Mouse (Mus musculus): ENCODE measurements around the gene Zwilch. TPM values are rescaled to one million over a fixed set of nuclear protein-coding genes. Genes with fewer than 3 reads are reported as not detected.

Zwilch gene
- polyA plus RNA-seq, 1 experiment from 2014 or later: 24.3 TPM

DNA sequence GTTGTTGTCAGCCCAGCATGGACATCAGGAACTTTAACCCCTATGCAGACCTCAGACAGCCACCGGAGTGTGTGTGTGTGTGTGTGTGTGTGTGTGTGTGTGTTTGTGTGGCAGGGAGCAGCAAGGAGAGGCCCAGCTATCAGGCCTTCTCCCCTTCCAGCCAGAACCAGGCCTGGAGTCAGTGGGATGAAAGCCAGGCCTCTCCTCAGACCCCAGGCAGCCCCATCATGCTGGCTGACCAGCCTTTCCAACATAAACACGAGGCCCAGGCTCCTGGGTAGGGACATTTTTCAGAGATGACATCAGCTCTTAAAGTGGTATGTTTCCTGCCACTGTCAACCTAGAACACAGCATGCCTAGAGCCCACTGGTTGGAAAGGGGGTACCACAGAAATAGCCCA lies 58.3 kb downstream of the Zwilch start:
- no peaks in the 10 kb centered on the region for H3K36me3 ChIP-seq (ENCODE audit: control insufficient read depth, insufficient read depth, low read length)
- H3K27ac ChIP-seq (ENCODE audit: low read depth, low read length): peak overlapping the region; percentile 77
- WGBS (ENCODE audit: insufficient replicate concordance): 17% methylated on average over 2 of the region's 2 CpGs
- no peak overlapping the region for H3K4me3 ChIP-seq (ENCODE audit: low read depth, low read length)
- H3K27me3 ChIP-seq (ENCODE audit: control insufficient read depth, insufficient read depth, low read length): no peaks in the 10 kb centered on the region
- H3K9ac ChIP-seq (ENCODE audit: low read depth, low read length): peak overlapping the region; percentile 0; the same call in 1 of the 2 replicates
- peaks cover 13% of the 10 kb centered on the region for H3K4me1 ChIP-seq (ENCODE audit: control insufficient read depth, insufficient read depth, low read length)
- H3K4me2 ChIP-seq: no peak overlapping the region
- peak; percentile 49 for ATAC-seq (replicated peaks; ENCODE audit: insufficient number of reproducible peaks, low FRiP score, low TSS enrichment)
- no peaks in the 10 kb centered on the region for H3K9me3 ChIP-seq (replicated peaks; ENCODE audit: control insufficient read depth, low read length)

DNA sequence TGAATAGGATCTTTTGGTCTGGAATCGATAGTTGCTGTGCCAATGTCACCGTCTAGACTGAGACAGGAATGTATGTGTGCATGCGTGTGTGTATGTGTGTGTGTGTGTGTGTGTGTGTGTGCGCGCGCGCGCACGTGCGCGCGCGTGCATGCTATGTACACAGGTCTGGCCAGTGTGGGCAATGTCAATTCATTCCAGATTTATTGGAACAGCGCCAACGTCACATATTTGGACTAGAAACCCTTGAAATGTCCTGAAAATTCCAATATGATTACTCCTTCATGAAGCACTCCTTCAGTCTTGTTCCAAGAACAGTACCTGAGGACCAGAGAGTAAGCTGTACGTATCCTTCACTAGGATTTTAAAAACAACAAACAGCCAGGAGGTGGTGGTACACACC lies 62.4 kb downstream of the Zwilch start:
- ATAC-seq (replicated peaks; ENCODE audit: insufficient number of reproducible peaks, low FRiP score, low TSS enrichment): no peak
- no peak overlapping the region for H3K27ac ChIP-seq (ENCODE audit: low read depth, low read length)
- no peak overlapping the region for H3K9ac ChIP-seq (ENCODE audit: low read depth, low read length)
- H3K36me3 ChIP-seq (ENCODE audit: control insufficient read depth, insufficient read depth, low read length): no peaks in the 10 kb centered on the region
- whole genome bisulfite sequencing (ENCODE audit: insufficient replicate concordance): 94% methylated on average over 16 of the region's 16 CpGs
- peaks cover 10% of the 10 kb centered on the region for H3K4me1 ChIP-seq (ENCODE audit: control insufficient read depth, insufficient read depth, low read length)
- H3K4me3 ChIP-seq (ENCODE audit: low read depth, low read length): no peak overlapping the region
- no peaks in the 10 kb centered on the region for H3K9me3 ChIP-seq (replicated peaks; ENCODE audit: control insufficient read depth, low read length)
- H3K4me2 ChIP-seq: no peak overlapping the region
- no peaks in the 10 kb centered on the region for H3K27me3 ChIP-seq (ENCODE audit: control insufficient read depth, insufficient read depth, low read length)

GRCm38 (mm10) chr9:64105301-64105700 lies 67.6 kb downstream of the Zwilch start:
- Histone ChIP-seq H3K27me3 (ENCODE audit: control insufficient read depth, insufficient read depth, low read length) (no peaks in the 10 kb centered on the region), H3K9me3 (replicated peaks; ENCODE audit: control insufficient read depth, low read length) (no peaks in the 10 kb centered on the region), H3K36me3 (ENCODE audit: control insufficient read depth, insufficient read depth, low read length) (no peaks in the 10 kb centered on the region), H3K9ac (ENCODE audit: low read depth, low read length) (no peak overlapping the region), H3K4me3 (ENCODE audit: low read depth, low read length) (no peak overlapping the region), H3K4me1 (ENCODE audit: control insufficient read depth, insufficient read depth, low read length) (peaks cover 1% of the 10 kb centered on the region; the same call in 1 of the 2 replicates), H3K4me2 (no peak overlapping the region), H3K27ac (ENCODE audit: low read depth, low read length) (no peak overlapping the region)
- ATAC-seq (replicated peaks; ENCODE audit: insufficient number of reproducible peaks, low FRiP score, low TSS enrichment): no peak
- WGBS (ENCODE audit: insufficient replicate concordance): 68% methylated on average over 6 of the region's 6 CpGs

- Histone ChIP-seq H3K27ac (ENCODE audit: low read depth, low read length) (no peak overlapping the region), H3K4me1 (ENCODE audit: control insufficient read depth, insufficient read depth, low read length) (peaks cover 5% of the 10 kb centered on the region; the same call in 1 of the 2 replicates), H3K27me3 (ENCODE audit: control insufficient read depth, insufficient read depth, low read length) (no peaks in the 10 kb centered on the region), H3K9ac (ENCODE audit: low read depth, low read length) (no peak overlapping the region), H3K4me3 (ENCODE audit: low read depth, low read length) (no peak overlapping the region), H3K9me3 (replicated peaks; ENCODE audit: control insufficient read depth, low read length) (no peaks in the 10 kb centered on the region), H3K36me3 (ENCODE audit: control insufficient read depth, insufficient read depth, low read length) (no peaks in the 10 kb centered on the region), H3K4me2 (no peak overlapping the region)
- WGBS (ENCODE audit: insufficient replicate concordance): under 1% methylated on average over 4 of the region's 4 CpGs
- ATAC-seq (replicated peaks; ENCODE audit: insufficient number of reproducible peaks, low FRiP score, low TSS enrichment): no peak
Observed at GRCm38 (mm10) chr9:64100442-64100841, 72.5 kb downstream of the Zwilch start.

- ATAC-seq (replicated peaks; ENCODE audit: insufficient number of reproducible peaks, low FRiP score, low TSS enrichment): no peak
- Histone ChIP-seq H3K4me3 (ENCODE audit: low read depth, low read length) (no peak overlapping the region), H3K27ac (ENCODE audit: low read depth, low read length) (no peak overlapping the region), H3K4me2 (no peak overlapping the region), H3K27me3 (ENCODE audit: control insufficient read depth, insufficient read depth, low read length) (no peaks in the 10 kb centered on the region), H3K36me3 (ENCODE audit: control insufficient read depth, insufficient read depth, low read length) (no peaks in the 10 kb centered on the region), H3K9ac (ENCODE audit: low read depth, low read length) (no peak overlapping the region), H3K4me1 (ENCODE audit: control insufficient read depth, insufficient read depth, low read length) (peaks cover 18% of the 10 kb centered on the region), H3K9me3 (replicated peaks; ENCODE audit: control insufficient read depth, low read length) (no peaks in the 10 kb centered on the region)
- 62% methylated on average over 4 of the region's 4 CpGs for WGBS (ENCODE audit: insufficient replicate concordance)
Observed at GRCm38 (mm10) chr9:64098282-64098681, 74.6 kb downstream of the Zwilch start.

DNA sequence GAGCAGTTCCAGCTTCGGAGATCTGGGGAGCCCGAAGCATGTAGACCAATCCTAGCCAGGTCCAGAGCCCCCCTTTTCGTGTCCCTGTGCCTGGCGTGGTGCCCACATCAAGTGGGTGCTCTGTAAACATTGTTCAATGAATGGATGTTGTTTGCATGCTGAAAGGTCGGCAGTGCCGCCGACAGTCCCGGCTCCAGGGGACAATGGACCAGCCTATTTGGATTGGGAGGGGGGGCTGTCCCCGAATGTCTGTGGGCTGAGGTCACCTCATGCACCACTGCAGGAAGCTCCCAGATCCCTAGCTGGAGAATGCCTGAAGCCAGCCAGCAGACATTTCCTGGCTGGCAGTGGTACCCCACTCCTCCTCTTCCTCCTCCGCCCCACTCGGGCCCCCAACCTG lies 78.8 kb downstream of the Zwilch start:
- ATAC-seq (replicated peaks; ENCODE audit: insufficient number of reproducible peaks, low FRiP score, low TSS enrichment): no peak
- Histone ChIP-seq H3K36me3 (ENCODE audit: control insufficient read depth, insufficient read depth, low read length) (no peaks in the 10 kb centered on the region), H3K4me2 (no peak overlapping the region), H3K4me3 (ENCODE audit: low read depth, low read length) (no peak overlapping the region), H3K9ac (ENCODE audit: low read depth, low read length) (peak overlapping the region; percentile 47; the same call in 1 of the 2 replicates), H3K27ac (ENCODE audit: low read depth, low read length) (peak overlapping the region; percentile 22; the same call in 1 of the 2 replicates), H3K27me3 (ENCODE audit: control insufficient read depth, insufficient read depth, low read length) (no peaks in the 10 kb centered on the region), H3K4me1 (ENCODE audit: control insufficient read depth, insufficient read depth, low read length) (peaks cover 15% of the 10 kb centered on the region), H3K9me3 (replicated peaks; ENCODE audit: control insufficient read depth, low read length) (no peaks in the 10 kb centered on the region)
- 55% methylated on average over 11 of the region's 11 CpGs for WGBS (ENCODE audit: insufficient replicate concordance)

DNA sequence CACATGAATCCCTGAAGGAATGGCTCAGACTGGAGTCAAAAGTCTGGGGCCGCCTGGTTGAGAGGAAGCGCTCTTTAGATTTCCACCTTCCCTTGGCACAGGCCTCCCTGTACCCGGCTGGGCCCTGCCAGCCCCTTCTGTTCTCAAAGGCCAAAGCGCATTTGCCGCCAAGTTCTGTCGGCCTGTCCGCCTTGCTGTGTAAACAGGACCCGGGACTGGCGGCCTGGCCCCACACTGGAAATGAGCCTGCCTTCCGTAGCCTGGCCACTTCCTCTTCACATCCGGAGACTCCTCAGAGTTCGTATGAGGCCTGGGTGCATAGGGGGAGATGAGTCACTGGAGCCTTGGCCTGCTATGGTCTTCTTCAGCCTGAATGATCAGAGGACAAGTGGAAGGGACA lies 83.9 kb downstream of the Zwilch start:
- Histone ChIP-seq H3K9ac (ENCODE audit: low read depth, low read length) (no peak overlapping the region), H3K9me3 (replicated peaks; ENCODE audit: control insufficient read depth, low read length) (no peaks in the 10 kb centered on the region), H3K36me3 (ENCODE audit: control insufficient read depth, insufficient read depth, low read length) (no peaks in the 10 kb centered on the region), H3K27ac (ENCODE audit: low read depth, low read length) (peak overlapping the region; percentile 7), H3K27me3 (ENCODE audit: control insufficient read depth, insufficient read depth, low read length) (no peaks in the 10 kb centered on the region), H3K4me3 (ENCODE audit: low read depth, low read length) (no peak overlapping the region), H3K4me2 (no peak overlapping the region), H3K4me1 (ENCODE audit: control insufficient read depth, insufficient read depth, low read length) (peaks cover 40% of the 10 kb centered on the region)
- no peak for ATAC-seq (replicated peaks; ENCODE audit: insufficient number of reproducible peaks, low FRiP score, low TSS enrichment)
- WGBS (ENCODE audit: insufficient replicate concordance): 62% methylated on average over 12 of the region's 12 CpGs

- no peak overlapping the region for H3K27ac ChIP-seq (ENCODE audit: low read depth, low read length)
- ATAC-seq (replicated peaks; ENCODE audit: insufficient number of reproducible peaks, low FRiP score, low TSS enrichment): no peak
- H3K4me2 ChIP-seq: no peak overlapping the region
- H3K4me1 ChIP-seq (ENCODE audit: control insufficient read depth, insufficient read depth, low read length): peaks cover 42% of the 10 kb centered on the region
- H3K27me3 ChIP-seq (ENCODE audit: control insufficient read depth, insufficient read depth, low read length): no peaks in the 10 kb centered on the region
- 85% methylated on average over 7 of the region's 7 CpGs for WGBS (ENCODE audit: insufficient replicate concordance)
- no peaks in the 10 kb centered on the region for H3K36me3 ChIP-seq (ENCODE audit: control insufficient read depth, insufficient read depth, low read length)
- no peaks in the 10 kb centered on the region for H3K9me3 ChIP-seq (replicated peaks; ENCODE audit: control insufficient read depth, low read length)
- H3K9ac ChIP-seq (ENCODE audit: low read depth, low read length): no peak overlapping the region
- H3K4me3 ChIP-seq (ENCODE audit: low read depth, low read length): no peak overlapping the region
Observed at GRCm38 (mm10) chr9:64088346-64088745, 84.6 kb downstream of the Zwilch start.

DNA sequence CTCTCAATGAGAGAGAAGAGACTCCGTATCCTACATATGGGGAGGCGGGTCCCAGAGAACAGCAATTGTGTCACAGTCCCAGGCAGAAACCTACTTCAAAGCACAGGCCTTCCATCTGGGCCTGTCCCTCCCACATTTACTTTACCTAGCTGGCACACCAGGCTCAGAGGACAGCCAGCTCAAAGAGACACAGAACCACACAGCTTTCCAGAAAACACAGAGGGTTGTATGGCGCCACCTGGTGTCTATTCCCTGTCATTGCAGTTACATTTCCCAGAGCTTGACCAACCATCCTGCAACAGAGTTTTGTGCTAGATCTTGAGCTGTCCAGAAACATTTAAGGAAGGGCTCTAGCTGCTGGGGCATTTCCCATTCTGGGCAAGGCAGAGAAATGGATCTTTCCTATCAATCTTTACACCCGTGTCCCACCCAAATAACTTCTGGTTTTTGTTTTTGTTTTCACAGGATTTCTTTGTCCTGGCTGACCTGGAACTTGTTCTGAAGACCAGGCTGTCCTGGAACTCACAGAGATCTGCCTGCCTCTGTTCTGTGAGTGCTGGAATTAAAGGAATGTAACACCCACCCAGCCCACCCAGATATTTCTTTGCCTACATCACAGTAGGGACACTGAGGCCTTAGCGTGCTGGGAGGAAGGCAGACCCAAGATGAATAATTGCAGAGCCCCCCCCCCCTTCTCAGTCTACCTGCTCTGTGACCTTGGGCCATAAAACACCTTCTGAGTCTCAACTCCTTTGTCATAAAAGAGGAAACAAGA lies 85.3 kb downstream of the Zwilch start:
- Histone ChIP-seq H3K36me3 (ENCODE audit: control insufficient read depth, insufficient read depth, low read length) (no peaks in the 10 kb centered on the region), H3K9me3 (replicated peaks; ENCODE audit: control insufficient read depth, low read length) (no peaks in the 10 kb centered on the region), H3K4me1 (ENCODE audit: control insufficient read depth, insufficient read depth, low read length) (peaks cover 41% of the 10 kb centered on the region), H3K4me2 (no peak overlapping the region), H3K27ac (ENCODE audit: low read depth, low read length) (peak overlapping the region; percentile 98; the same call in 1 of the 2 replicates), H3K4me3 (ENCODE audit: low read depth, low read length) (no peak overlapping the region), H3K27me3 (ENCODE audit: control insufficient read depth, insufficient read depth, low read length) (no peaks in the 10 kb centered on the region), H3K9ac (ENCODE audit: low read depth, low read length) (no peak overlapping the region)
- 36% methylated on average over 5 of the region's 5 CpGs for WGBS (ENCODE audit: insufficient replicate concordance)
- ATAC-seq (replicated peaks; ENCODE audit: insufficient number of reproducible peaks, low FRiP score, low TSS enrichment): no peak
